Mouse (Mus musculus) erythroblast, embryonic 14.5 days (primary cell): ENCODE results near the gene Haus5.

Source experiments
- GATA1 ChIP-seq: IDR thresholded peaks from 2 replicates; pipeline ENCODE4 v1.6.1; 2012; ENCODE audit warnings: low read length, inconsistent platforms, mixed read lengths
- TAL1 ChIP-seq: IDR thresholded peaks from 3 replicates; pipeline ENCODE4 v1.6.1; 2012; ENCODE audit warnings: low read length, inconsistent platforms, mixed read lengths

GRCm38 (mm10) chr7:30604944-30605343 is 59.9 kb downstream of the Haus5 start:
- TF ChIP-seq TAL1 = no peak
- TF ChIP-seq GATA1 = no peak
